Mouse (Mus musculus) CD4-positive naive resting alpha-beta T cell, adult 76 days (primary cell): ENCODE results near the gene Gulp1. TPM values are rescaled to one million over a fixed set of nuclear protein-coding genes. Genes with fewer than 3 reads are reported as not detected.

Source experiments
- total RNA-seq: library from RNA; stranded (reverse); gene quantifications from one replicate; pipeline ENCODE4 v1.2.4, GENCODE M21; 2023

Gulp1 gene
- total RNA-seq, result not detected

GRCm38 (mm10) chr1:44551461-44552370 is at the start of gene Gulp1:
TSS of gene Gulp1 (plus strand) at chr1:44551511.

